Mouse (Mus musculus): ENCODE data around the gene Theg. TPM values are rescaled to one million over a fixed set of nuclear protein-coding genes. Genes with fewer than 3 reads are reported as not detected.

Gene Theg
- polyA plus RNA-seq, 1 experiment from 2014 or later, result not detected

GRCm38 (mm10) chr10:79578276-79578675, 8.9 kb downstream of the Theg start:
- H3K4me2 ChIP-seq, result no peak overlapping the region
- no peak overlapping the region for H3K4me3 ChIP-seq (ENCODE audit: low read depth, low read length)
- 69% methylated on average over 9 of the region's 9 CpGs for WGBS
- ATAC-seq (replicated peaks; ENCODE audit: low FRiP score) (no peak), DNase-seq (ENCODE audit: low spot score) (no peak)
- H3K4me1 ChIP-seq (replicated peaks; ENCODE audit: control insufficient read depth, insufficient read depth, low read length), result no peaks in the 10 kb centered on the region
- H3K9ac ChIP-seq (ENCODE audit: low read depth, low read length), result no peak overlapping the region
- no peaks in the 10 kb centered on the region for H3K27me3 ChIP-seq (replicated peaks; ENCODE audit: control insufficient read depth, insufficient read depth, low read length)
- no peaks in the 10 kb centered on the region for H3K36me3 ChIP-seq (ENCODE audit: control insufficient read depth, insufficient read depth, low read length)
- no peak overlapping the region for H3K27ac ChIP-seq (ENCODE audit: low read depth, low read length)
- no peaks in the 10 kb centered on the region for H3K9me3 ChIP-seq (ENCODE audit: control insufficient read depth, low read length)

DNA sequence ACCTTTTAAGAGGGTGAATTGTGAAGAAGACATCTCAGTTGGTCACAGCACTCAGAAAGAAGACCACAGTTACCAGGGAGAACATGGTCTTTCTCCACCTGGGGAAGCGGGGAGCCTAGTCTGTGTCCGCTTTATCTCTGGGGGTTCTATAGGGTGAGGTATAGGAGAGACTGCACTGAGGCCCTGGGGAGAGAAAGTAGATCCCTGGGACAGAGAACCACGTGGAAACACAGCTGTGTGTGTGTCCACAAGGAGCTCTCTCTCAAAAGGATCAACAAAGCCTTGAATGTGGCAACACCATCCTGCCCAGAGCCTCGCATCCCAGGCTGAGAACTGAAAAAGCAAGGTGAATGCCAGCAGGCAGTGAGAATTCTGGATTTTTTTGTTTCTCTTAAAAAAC, 9.8 kb downstream of the Theg start:
- DNase-seq (ENCODE audit: low spot score) (no peak), ATAC-seq (replicated peaks; ENCODE audit: low FRiP score) (no peak)
- H3K9ac ChIP-seq (ENCODE audit: low read depth, low read length), result no peak overlapping the region
- no peaks in the 10 kb centered on the region for H3K9me3 ChIP-seq (ENCODE audit: control insufficient read depth, low read length)
- H3K27ac ChIP-seq (ENCODE audit: low read depth, low read length), result no peak overlapping the region
- H3K4me2 ChIP-seq, result no peak overlapping the region
- no peak overlapping the region for H3K4me3 ChIP-seq (ENCODE audit: low read depth, low read length)
- 62% methylated on average over 4 of the region's 4 CpGs for WGBS
- H3K4me1 ChIP-seq (replicated peaks; ENCODE audit: control insufficient read depth, insufficient read depth, low read length), result no peaks in the 10 kb centered on the region
- no peaks in the 10 kb centered on the region for H3K27me3 ChIP-seq (replicated peaks; ENCODE audit: control insufficient read depth, insufficient read depth, low read length)
- no peaks in the 10 kb centered on the region for H3K36me3 ChIP-seq (ENCODE audit: control insufficient read depth, insufficient read depth, low read length)

DNA sequence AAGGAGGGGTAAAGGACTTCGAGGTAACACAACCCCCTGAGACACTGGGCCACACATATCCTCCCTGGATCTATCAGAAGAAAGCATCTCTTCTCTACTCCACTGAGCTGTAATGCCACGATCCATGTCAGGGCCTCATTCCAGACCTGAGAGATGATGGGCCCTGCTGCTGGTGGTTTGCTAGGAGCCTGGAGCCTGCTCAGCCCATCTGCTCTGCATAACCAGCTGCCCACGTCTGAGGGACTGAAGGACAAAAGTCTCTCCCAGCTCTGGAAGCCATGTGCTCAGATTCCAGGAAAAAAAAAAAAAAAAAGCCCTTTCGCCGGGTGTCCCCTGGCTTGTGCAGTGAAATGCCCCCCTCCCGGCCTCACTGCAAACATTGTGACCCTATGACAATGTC, 11.4 kb downstream of the Theg start:
- ATAC-seq (replicated peaks; ENCODE audit: low FRiP score) (no peak), DNase-seq (ENCODE audit: low spot score) (peak; percentile 26)
- WGBS, result 72% methylated on average over 6 of the region's 6 CpGs
- H3K27ac ChIP-seq (ENCODE audit: low read depth, low read length), result no peak overlapping the region
- no peaks in the 10 kb centered on the region for H3K27me3 ChIP-seq (replicated peaks; ENCODE audit: control insufficient read depth, insufficient read depth, low read length)
- H3K4me2 ChIP-seq, result no peak overlapping the region
- H3K4me3 ChIP-seq (ENCODE audit: low read depth, low read length), result no peak overlapping the region
- H3K36me3 ChIP-seq (ENCODE audit: control insufficient read depth, insufficient read depth, low read length), result no peaks in the 10 kb centered on the region
- no peaks in the 10 kb centered on the region for H3K9me3 ChIP-seq (ENCODE audit: control insufficient read depth, low read length)
- no peak overlapping the region for H3K9ac ChIP-seq (ENCODE audit: low read depth, low read length)
- no peaks in the 10 kb centered on the region for H3K4me1 ChIP-seq (replicated peaks; ENCODE audit: control insufficient read depth, insufficient read depth, low read length)

- Histone ChIP-seq H3K4me1 (replicated peaks; ENCODE audit: control insufficient read depth, insufficient read depth, low read length) (no peaks in the 10 kb centered on the region), H3K27ac (ENCODE audit: low read depth, low read length) (no peak overlapping the region), H3K36me3 (ENCODE audit: control insufficient read depth, insufficient read depth, low read length) (no peaks in the 10 kb centered on the region), H3K27me3 (replicated peaks; ENCODE audit: control insufficient read depth, insufficient read depth, low read length) (no peaks in the 10 kb centered on the region), H3K9ac (ENCODE audit: low read depth, low read length) (no peak overlapping the region), H3K9me3 (ENCODE audit: control insufficient read depth, low read length) (no peaks in the 10 kb centered on the region), H3K4me3 (ENCODE audit: low read depth, low read length) (no peak overlapping the region), H3K4me2 (no peak overlapping the region)
- 86% methylated on average over 6 of the region's 6 CpGs for WGBS
- ATAC-seq (replicated peaks; ENCODE audit: low FRiP score), result no peak
- DNase-seq (ENCODE audit: low spot score), result no peak
Measured at GRCm38 (mm10) chr10:79574796-79575195, 12.3 kb downstream of the Theg start.

DNA sequence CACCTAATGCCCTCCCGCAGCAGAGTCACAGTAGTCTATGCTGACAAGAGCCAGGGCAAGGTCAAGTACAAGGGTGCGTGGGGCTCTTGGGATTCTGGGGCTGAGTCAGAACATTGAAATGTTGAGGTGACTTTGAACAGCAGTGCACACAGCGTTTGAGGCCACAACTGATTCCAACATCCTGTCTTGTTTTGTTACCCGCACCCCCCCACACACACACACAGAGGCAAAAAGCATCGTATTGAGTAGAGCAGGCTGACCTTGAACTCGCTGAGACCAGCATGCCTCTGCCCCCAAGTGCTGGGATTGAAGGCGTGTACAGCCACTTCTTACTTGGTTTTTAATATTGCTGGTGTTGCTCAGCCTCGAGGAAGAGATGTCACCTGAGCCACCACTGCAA, 12.8 kb downstream of the Theg start:
- ATAC-seq (replicated peaks; ENCODE audit: low FRiP score) (no peak), DNase-seq (ENCODE audit: low spot score) (no peak)
- Histone ChIP-seq H3K9ac (ENCODE audit: low read depth, low read length) (no peak overlapping the region), H3K4me2 (no peak overlapping the region), H3K9me3 (ENCODE audit: control insufficient read depth, low read length) (no peaks in the 10 kb centered on the region), H3K27ac (ENCODE audit: low read depth, low read length) (no peak overlapping the region), H3K4me3 (ENCODE audit: low read depth, low read length) (no peak overlapping the region), H3K36me3 (ENCODE audit: control insufficient read depth, insufficient read depth, low read length) (no peaks in the 10 kb centered on the region), H3K27me3 (replicated peaks; ENCODE audit: control insufficient read depth, insufficient read depth, low read length) (no peaks in the 10 kb centered on the region), H3K4me1 (replicated peaks; ENCODE audit: control insufficient read depth, insufficient read depth, low read length) (no peaks in the 10 kb centered on the region)
- 74% methylated on average over 8 of the region's 8 CpGs for WGBS

- no peak overlapping the region for H3K4me2 ChIP-seq
- DNase-seq (ENCODE audit: low spot score), result peak; percentile 28
- ATAC-seq (replicated peaks; ENCODE audit: low FRiP score), result no peak
- 85% methylated on average over 6 of the region's 6 CpGs for WGBS
- no peak overlapping the region for H3K9ac ChIP-seq (ENCODE audit: low read depth, low read length)
- no peak overlapping the region for H3K27ac ChIP-seq (ENCODE audit: low read depth, low read length)
- no peaks in the 10 kb centered on the region for H3K4me1 ChIP-seq (replicated peaks; ENCODE audit: control insufficient read depth, insufficient read depth, low read length)
- no peaks in the 10 kb centered on the region for H3K27me3 ChIP-seq (replicated peaks; ENCODE audit: control insufficient read depth, insufficient read depth, low read length)
- no peak overlapping the region for H3K4me3 ChIP-seq (ENCODE audit: low read depth, low read length)
- H3K9me3 ChIP-seq (ENCODE audit: control insufficient read depth, low read length), result no peaks in the 10 kb centered on the region
- H3K36me3 ChIP-seq (ENCODE audit: control insufficient read depth, insufficient read depth, low read length), result no peaks in the 10 kb centered on the region
Measured at GRCm38 (mm10) chr10:79573611-79574010, 13.5 kb downstream of the Theg start.

GRCm38 (mm10) chr10:79571314-79571713, 15.8 kb downstream of the Theg start:
- ATAC-seq (replicated peaks; ENCODE audit: low FRiP score) (no peak), DNase-seq (ENCODE audit: low spot score) (peak; percentile 9)
- no peak overlapping the region for H3K9ac ChIP-seq (ENCODE audit: low read depth, low read length)
- H3K4me2 ChIP-seq, result no peak overlapping the region
- no peaks in the 10 kb centered on the region for H3K36me3 ChIP-seq (ENCODE audit: control insufficient read depth, insufficient read depth, low read length)
- WGBS, result 90% methylated on average over 2 of the region's 2 CpGs
- H3K27me3 ChIP-seq (replicated peaks; ENCODE audit: control insufficient read depth, insufficient read depth, low read length), result no peaks in the 10 kb centered on the region
- H3K27ac ChIP-seq (ENCODE audit: low read depth, low read length), result no peak overlapping the region
- no peaks in the 10 kb centered on the region for H3K4me1 ChIP-seq (replicated peaks; ENCODE audit: control insufficient read depth, insufficient read depth, low read length)
- no peak overlapping the region for H3K4me3 ChIP-seq (ENCODE audit: low read depth, low read length)
- H3K9me3 ChIP-seq (ENCODE audit: control insufficient read depth, low read length), result no peaks in the 10 kb centered on the region

DNA sequence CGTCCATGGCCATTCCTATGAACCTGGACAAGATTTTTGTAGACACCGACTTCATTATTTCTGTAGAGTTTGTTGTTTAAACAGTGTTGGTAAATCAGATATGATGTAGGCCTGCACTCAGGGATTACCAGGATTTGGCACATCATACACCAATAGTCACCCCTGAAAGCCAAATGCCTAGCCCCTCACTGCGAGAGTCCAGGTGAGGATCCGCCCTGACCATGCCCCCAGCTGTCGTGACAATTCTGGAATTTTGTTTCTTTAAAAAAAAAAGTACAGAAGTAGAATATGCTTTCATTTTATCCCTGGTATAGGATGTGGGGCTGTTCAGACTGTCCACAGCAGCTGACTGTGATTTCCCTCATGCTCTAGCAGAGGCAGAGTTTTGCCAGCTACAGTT, 17.2 kb downstream of the Theg start:
- no peak for ATAC-seq (replicated peaks; ENCODE audit: low FRiP score)
- DNase-seq (ENCODE audit: low spot score), result peak; percentile 21
- WGBS, result 86% methylated on average over 5 of the region's 5 CpGs

GRCm38 (mm10) chr10:79559716-79560115, 27.4 kb downstream of the Theg start:
- no peaks in the 10 kb centered on the region for H3K27me3 ChIP-seq (replicated peaks; ENCODE audit: control insufficient read depth, insufficient read depth, low read length)
- no peak overlapping the region for H3K4me2 ChIP-seq
- H3K4me1 ChIP-seq (replicated peaks; ENCODE audit: control insufficient read depth, insufficient read depth, low read length), result no peaks in the 10 kb centered on the region
- ATAC-seq (replicated peaks; ENCODE audit: low FRiP score), result no peak
- H3K4me3 ChIP-seq (ENCODE audit: low read depth, low read length), result no peak overlapping the region
- no peaks in the 10 kb centered on the region for H3K36me3 ChIP-seq (ENCODE audit: control insufficient read depth, insufficient read depth, low read length)
- no peaks in the 10 kb centered on the region for H3K9me3 ChIP-seq (ENCODE audit: control insufficient read depth, low read length)
- H3K9ac ChIP-seq (ENCODE audit: low read depth, low read length), result no peak overlapping the region
- DNase-seq (ENCODE audit: low spot score), result no peak
- H3K27ac ChIP-seq (ENCODE audit: low read depth, low read length), result no peak overlapping the region
- WGBS, result 75% methylated on average over 2 of the region's 2 CpGs

More for the DNA sequence above, 17.2 kb downstream of the Theg start:
- Histone ChIP-seq H3K4me2 (no peak overlapping the region), H3K27ac (ENCODE audit: low read depth, low read length) (no peak overlapping the region), H3K4me1 (replicated peaks; ENCODE audit: control insufficient read depth, insufficient read depth, low read length) (no peaks in the 10 kb centered on the region), H3K27me3 (replicated peaks; ENCODE audit: control insufficient read depth, insufficient read depth, low read length) (no peaks in the 10 kb centered on the region), H3K9me3 (ENCODE audit: control insufficient read depth, low read length) (no peaks in the 10 kb centered on the region), H3K36me3 (ENCODE audit: control insufficient read depth, insufficient read depth, low read length) (no peaks in the 10 kb centered on the region), H3K4me3 (ENCODE audit: low read depth, low read length) (no peak overlapping the region), H3K9ac (ENCODE audit: low read depth, low read length) (no peak overlapping the region)
